Mouse (Mus musculus) testis, adult 2 months (tissue): ENCODE results near the gene Ccdc185. TPM values are rescaled to one million over a fixed set of nuclear protein-coding genes. Genes with fewer than 3 reads are reported as not detected.
A peak's percentile ranks its signal among the peaks of the same experiment; 100 is the strongest.

ENCODE experiments used
- H3K27ac ChIP-seq: fragments of 200-500 bp; 2 replicates; pipeline ENCODE4 v1.5.1; 2012; ENCODE audit warnings: low read depth, low read length; ENCODE audit not compliant: control insufficient read depth, insufficient read depth
- H3K27me3 ChIP-seq: fragments of 200-500 bp; 2 replicates; pipeline ENCODE4 v1.6.1; 2012; ENCODE audit warnings: mild to moderate bottlenecking, low read length, moderate library complexity; ENCODE audit not compliant: control insufficient read depth, insufficient read depth
- H3K36me3 ChIP-seq: fragments of 200-500 bp; 2 replicates; pipeline ENCODE4 v1.6.1; 2012; ENCODE audit warnings: mild to moderate bottlenecking, low read length; ENCODE audit not compliant: control insufficient read depth, insufficient read depth
- H3K4me1 ChIP-seq: fragments of 200-500 bp; 2 replicates; pipeline ENCODE4 v1.6.1; 2012; ENCODE audit warnings: low read length; ENCODE audit not compliant: control insufficient read depth, insufficient read depth
- H3K4me3 ChIP-seq: fragments of 200-500 bp; 2 replicates; pipeline ENCODE4 v1.5.1; 2012; ENCODE audit warnings: low read depth, mild to moderate bottlenecking, low read length, moderate library complexity, mixed read lengths; ENCODE audit not compliant: control insufficient read depth
- CTCF ChIP-seq: fragments of 200-500 bp; IDR thresholded peaks from 2 replicates; pipeline ENCODE4 v1.5.1; 2012; ENCODE audit warnings: low read depth, mild to moderate bottlenecking, inconsistent platforms, low read length, moderate library complexity; ENCODE audit not compliant: control insufficient read depth, insufficient read depth, insufficient replicate concordance
- POLR2A ChIP-seq: fragments of 200-500 bp; IDR thresholded peaks from 2 replicates; pipeline ENCODE4 v1.6.1; 2012; ENCODE audit warnings: low read depth, mild to moderate bottlenecking, inconsistent platforms, low read length, moderate library complexity; ENCODE audit not compliant: control insufficient read depth
- polyA plus RNA-seq: library from polyadenylated mRNA; depleted of rRNA; stranded (reverse); fragments of >200 nt; gene quantifications from 2 replicates; pipeline ENCODE4 v1.2.3, GENCODE M21; 2012

Gene Ccdc185
- polyA plus RNA-seq, 1 experiment = 206 TPM

- no peaks in the 10 kb centered on the region for H3K36me3 ChIP-seq
- H3K4me1 ChIP-seq = peaks cover 7% of the 10 kb centered on the region
- H3K27me3 ChIP-seq = no peaks in the 10 kb centered on the region
- H3K4me3 ChIP-seq = peak within 1 kb of the TSS; percentile 57
- no peak within 1 kb of the TSS for H3K27ac ChIP-seq
- no peak for TF ChIP-seq POLR2A
- no peak for TF ChIP-seq CTCF
Measured at GRCm38 (mm10) chr1:182763716-182764461, 14.9 kb upstream of the Ccdc185 start, which contains the start of gene Susd4. Gene Susd4, plus strand, starts transcription at chr1:182763860.

- Histone ChIP-seq H3K4me3 (peak overlapping the region; percentile 57), H3K4me1 (peaks cover 7% of the 10 kb centered on the region), H3K27ac (no peak overlapping the region), H3K36me3 (no peaks in the 10 kb centered on the region), H3K27me3 (no peaks in the 10 kb centered on the region)
- TF ChIP-seq POLR2A (no peak), CTCF (no peak)
Measured at GRCm38 (mm10) chr1:182763191-182763715, 14.3 kb upstream of the Ccdc185 start.

- no peak for TF ChIP-seq CTCF
- no peak for TF ChIP-seq POLR2A
- Histone ChIP-seq H3K27me3 (no peaks in the 10 kb centered on the region), H3K27ac (no peak overlapping the region), H3K4me1 (peaks cover 4% of the 10 kb centered on the region; the same call in 1 of the 2 replicates), H3K4me3 (no peak overlapping the region), H3K36me3 (no peaks in the 10 kb centered on the region)
Measured at GRCm38 (mm10) chr1:182758783-182759182, 9.8 kb upstream of the Ccdc185 start.

- Histone ChIP-seq H3K4me3 (peak overlapping the region; percentile 45), H3K4me1 (no peaks in the 10 kb centered on the region), H3K27ac (no peak overlapping the region), H3K27me3 (no peaks in the 10 kb centered on the region), H3K36me3 (no peaks in the 10 kb centered on the region)
- TF ChIP-seq POLR2A (no peak), CTCF (no peak)
Measured at GRCm38 (mm10) chr1:182754865-182755264, 5.9 kb upstream of the Ccdc185 start.

GRCm38 (mm10) chr1:182753694-182754093, 4.7 kb upstream of the Ccdc185 start:
- H3K27me3 ChIP-seq = peaks cover 2% of the 10 kb centered on the region; the same call in 1 of the 2 replicates
- H3K36me3 ChIP-seq = no peaks in the 10 kb centered on the region
- H3K4me1 ChIP-seq = no peaks in the 10 kb centered on the region
- no peak overlapping the region for H3K27ac ChIP-seq
- H3K4me3 ChIP-seq = no peak overlapping the region
- TF ChIP-seq CTCF (no peak), POLR2A (no peak)

GRCm38 (mm10) chr1:182751301-182751700, 2.3 kb upstream of the Ccdc185 start:
- TF ChIP-seq CTCF = no peak
- Histone ChIP-seq H3K4me1 (peaks cover 3% of the 10 kb centered on the region; the same call in 1 of the 2 replicates), H3K27ac (no peak overlapping the region), H3K36me3 (no peaks in the 10 kb centered on the region), H3K27me3 (peaks cover 4% of the 10 kb centered on the region), H3K4me3 (no peak overlapping the region)

GRCm38 (mm10) chr1:182747834-182748233, 1.1 kb downstream of the Ccdc185 start:
- peaks cover 4% of the 10 kb centered on the region for H3K27me3 ChIP-seq
- TF ChIP-seq CTCF = no peak
- TF ChIP-seq POLR2A = no peak
- peak overlapping the region; percentile 92 for H3K4me3 ChIP-seq
- no peaks in the 10 kb centered on the region for H3K36me3 ChIP-seq
- H3K4me1 ChIP-seq = peaks cover 3% of the 10 kb centered on the region; the same call in 1 of the 2 replicates
- no peak overlapping the region for H3K27ac ChIP-seq

- H3K27ac ChIP-seq = no peak overlapping the region
- TF ChIP-seq POLR2A = no peak
- no peak for TF ChIP-seq CTCF
- H3K4me1 ChIP-seq = peaks cover 3% of the 10 kb centered on the region; the same call in 1 of the 2 replicates
- H3K27me3 ChIP-seq = peaks cover 4% of the 10 kb centered on the region
- no peaks in the 10 kb centered on the region for H3K36me3 ChIP-seq
- peak overlapping the region; percentile 92 for H3K4me3 ChIP-seq
Measured at GRCm38 (mm10) chr1:182747081-182747480, 1.9 kb downstream of the Ccdc185 start.
